Mouse (Mus musculus) C2C12 (cell line): ENCODE results near the gene Crtap. TPM values are rescaled to one million over a fixed set of nuclear protein-coding genes. Genes with fewer than 3 reads are reported as not detected.

ENCODE experiments used
- H3K27me3 ChIP-seq: one replicate; pipeline ENCODE4 v1.6.1; 2011; ENCODE audit not compliant: control insufficient read depth, insufficient read depth, insufficient read length
- H3K36me3 ChIP-seq: one replicate; pipeline ENCODE4 v1.6.1; 2011; ENCODE audit not compliant: control insufficient read depth, insufficient read depth
- H3K4me3 ChIP-seq: one replicate; pipeline ENCODE4 v1.5.1; 2011; ENCODE audit warnings: mild to moderate bottlenecking, control low read depth; ENCODE audit not compliant: poor library complexity, insufficient read depth, severe bottlenecking
- H3K79me2 ChIP-seq: one replicate; pipeline ENCODE4 v1.6.1; 2011; ENCODE audit not compliant: control insufficient read depth, insufficient read depth
- H3K79me3 ChIP-seq: one replicate; pipeline ENCODE4 v1.6.1; 2011; ENCODE audit warnings: low read depth, control low read depth
- H3ac ChIP-seq: one replicate; pipeline ENCODE3; 2011; ENCODE audit warnings: low read depth; ENCODE audit not compliant: control insufficient read depth, insufficient read length
- CEBPB ChIP-seq: IDR thresholded peaks from one replicate; pipeline ENCODE4 v1.6.1; 2011; ENCODE audit warnings: low read depth, mild to moderate bottlenecking, control low read depth, moderate library complexity
- CTCF ChIP-seq: IDR thresholded peaks from one replicate; pipeline ENCODE4 v1.5.1; 2011; ENCODE audit not compliant: control insufficient read depth, insufficient read depth, insufficient read length
- FOSL1 ChIP-seq: IDR thresholded peaks from one replicate; pipeline ENCODE4 v1.8.0; 2011; ENCODE audit warnings: mild to moderate bottlenecking, low read length; ENCODE audit not compliant: poor library complexity, insufficient read depth, severe bottlenecking
- MAX ChIP-seq: IDR thresholded peaks from one replicate; pipeline ENCODE4 v1.6.1; 2011; ENCODE audit warnings: mild to moderate bottlenecking, control low read depth
- MYOG ChIP-seq: IDR thresholded peaks from one replicate; pipeline ENCODE4 v1.6.1; 2011; ENCODE audit not compliant: control insufficient read depth, insufficient read length; ENCODE audit errors: extremely low read depth
- USF1 ChIP-seq: IDR thresholded peaks from one replicate; pipeline ENCODE4 v1.6.1; 2011; ENCODE audit warnings: low read depth, mild to moderate bottlenecking, control low read depth, moderate library complexity
- polyA plus RNA-seq: library from polyadenylated mRNA; unstranded; fragments of >200 nt; fragmentation: generic; extraction: Trizol; gene quantifications from one replicate; pipeline ENCODE4 v1.2.1, GENCODE M21; 2012; ENCODE audit warnings: missing spikeins

The Crtap gene
- polyA plus RNA-seq, 1 experiment = 116 TPM

GRCm38 (mm10) chr9:114326011-114326748 lies 64.3 kb downstream of the Crtap start:
- H3ac ChIP-seq = no peak overlapping the region
- H3K4me3 ChIP-seq = no peak overlapping the region
- no peaks in the 10 kb centered on the region for H3K79me2 ChIP-seq
- no peaks in the 10 kb centered on the region for H3K79me3 ChIP-seq
- H3K36me3 ChIP-seq = no peaks in the 10 kb centered on the region
- no peak for TF ChIP-seq FOSL1
- TF ChIP-seq USF1 = no peak
- no peak for TF ChIP-seq CEBPB
- no peak for TF ChIP-seq MYOG
- TF ChIP-seq CTCF = no peak
- no peak for TF ChIP-seq MAX
- no peaks in the 10 kb centered on the region for H3K27me3 ChIP-seq

Other genes starting within 250 kb of the Crtap start
- gene Bcl2a1c, start 60.5 kb downstream of the Crtap start, polyA plus RNA-seq = not detected
- gene Glb1, start 10.4 kb upstream of the Crtap start, polyA plus RNA-seq = 21.1 TPM
- 2.5 TPM for gene Tmppe, start 10.4 kb upstream of the Crtap start, polyA plus RNA-seq
- not detected for gene Ccr4, start 114.2 kb upstream of the Crtap start, polyA plus RNA-seq
- not detected for gene C130032M10Rik, start 125.0 kb upstream of the Crtap start, polyA plus RNA-seq
- gene Trim71, start 173.7 kb upstream of the Crtap start, polyA plus RNA-seq = 0.01 TPM
- gene Cnot10, start 249.5 kb upstream of the Crtap start, polyA plus RNA-seq = 32.7 TPM